Mouse (Mus musculus) stomach, embryonic 15.5 days (tissue): ENCODE data around the gene Hoxd12. TPM values are rescaled to one million over a fixed set of nuclear protein-coding genes. Genes with fewer than 3 reads are reported as not detected.

Source experiments
- ATAC-seq: fragments of 200-750 bp; cut with Nextera tagmentation; 2 replicates; pipeline ENCODE4 v1.8.0; 2017; ENCODE audit warnings: low read depth, moderate number of reproducible peaks, moderate TSS enrichment; ENCODE audit not compliant: insufficient read depth, low FRiP score
- H3K27ac ChIP-seq: fragments of 300-500 bp; sonication (generic); 2 replicates; pipeline ENCODE4 v1.5.1; 2015; ENCODE audit warnings: mild to moderate bottlenecking, inconsistent platforms
- H3K27me3 ChIP-seq: fragments of 300-500 bp; sonication (generic); replicated peaks from 2 replicates; pipeline ENCODE4 v1.6.1; 2015; ENCODE audit warnings: inconsistent platforms
- H3K36me3 ChIP-seq: fragments of 300-500 bp; sonication (generic); 2 replicates; pipeline ENCODE4 v1.6.1; 2015; ENCODE audit warnings: inconsistent platforms
- H3K4me1 ChIP-seq: fragments of 300-500 bp; sonication (generic); 2 replicates; pipeline ENCODE4 v1.6.1; 2015; ENCODE audit warnings: inconsistent platforms
- H3K4me2 ChIP-seq: fragments of 300-500 bp; sonication (generic); 2 replicates; pipeline ENCODE4 v1.6.1; 2015; ENCODE audit warnings: mild to moderate bottlenecking, inconsistent platforms
- H3K4me3 ChIP-seq: fragments of 300-500 bp; sonication (generic); replicated peaks from 2 replicates; pipeline ENCODE4 v1.5.1; 2015; ENCODE audit warnings: inconsistent platforms
- H3K9ac ChIP-seq: fragments of 300-500 bp; sonication (generic); 2 replicates; pipeline ENCODE4 v1.6.1; 2015; ENCODE audit warnings: inconsistent platforms
- H3K9me3 ChIP-seq: fragments of 300-500 bp; sonication (generic); 2 replicates; pipeline ENCODE4 v1.6.1; 2016; ENCODE audit warnings: inconsistent platforms
- WGBS: fragments of 180-500 bp; shearing (Covaris S2); methylation state at CpG from one replicate; pipeline ENCODE4 v1.1.7; 2015; 5-methylcytosine and 5-hydroxymethylcytosine counted together
- polyA plus RNA-seq: library from polyadenylated mRNA; unstranded; fragments of >200 nt; fragmentation: Nextera tagmentation; extraction: Ambion mirVana; gene quantifications from 2 replicates; pipeline ENCODE4 v1.2.1, GENCODE M21; 2015

The Hoxd12 gene
- polyA plus RNA-seq, 1 experiment from 2014 or later: 0.18 TPM

DNA sequence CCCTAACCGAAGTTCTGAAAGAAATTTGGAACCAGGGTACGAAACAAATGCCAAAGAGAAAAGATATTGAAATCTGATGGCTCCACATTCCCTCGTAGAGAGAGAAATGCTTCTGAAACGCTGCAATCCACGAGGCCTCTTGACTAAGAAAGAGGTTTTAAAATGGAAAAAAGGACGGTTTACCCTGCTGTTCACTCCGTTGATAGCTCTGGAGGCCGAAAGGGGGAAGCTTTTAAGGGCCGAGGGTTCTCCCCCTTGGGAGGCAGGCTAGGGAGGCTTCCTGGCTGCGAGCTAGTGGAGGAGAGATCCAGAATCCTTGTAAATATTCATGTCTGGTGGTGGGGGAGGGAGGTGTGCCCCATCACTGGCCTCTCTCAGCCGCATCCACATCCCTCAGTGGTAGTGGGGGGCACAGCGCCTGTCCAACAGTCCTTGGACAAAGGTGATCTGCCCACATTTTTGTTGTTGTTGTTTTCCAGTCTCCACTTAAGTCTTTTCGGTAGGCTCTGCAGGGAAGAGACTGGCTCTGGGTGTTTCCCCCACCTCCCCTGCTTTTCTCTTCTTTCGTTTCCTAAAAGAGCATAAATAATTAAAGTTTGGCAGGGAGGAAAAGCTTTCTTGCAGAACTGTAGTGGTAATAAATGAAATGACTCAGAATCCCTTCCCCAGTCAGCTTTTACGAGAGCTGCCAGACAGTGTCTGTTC lies 4.2 kb downstream of the Hoxd12 start, which contains the start of gene Hoxd11:
Gene Hoxd11, plus strand, starts transcription at position 667 of the 705 bp plus-strand sequence.
- no peak for ATAC-seq
- peaks cover 17% of the 10 kb centered on the region for H3K4me1 ChIP-seq
- H3K4me3 ChIP-seq: no peak within 1 kb of the TSS

DNA sequence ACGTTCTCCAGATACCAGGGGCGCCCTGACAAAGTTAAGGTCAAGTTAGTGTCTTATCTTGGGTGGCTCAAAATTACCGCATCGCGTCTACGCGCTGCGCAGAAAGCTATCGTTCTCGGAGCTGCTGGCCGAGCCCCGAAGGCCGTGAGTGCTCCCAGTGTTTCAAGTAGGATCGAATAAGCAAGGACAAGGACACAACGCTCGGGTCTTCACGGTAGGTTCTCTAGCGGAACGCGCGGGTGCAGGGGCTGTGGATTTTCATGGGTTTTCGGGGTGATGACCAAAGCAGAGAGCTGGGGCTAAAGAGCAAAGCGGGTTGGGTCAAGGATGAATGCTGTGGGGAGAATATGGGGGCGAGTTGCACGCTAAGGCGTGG lies 4.8 kb downstream of the Hoxd12 start:
- no peaks in the 10 kb centered on the region for H3K9me3 ChIP-seq
- under 1% methylated on average over 26 of the region's 26 CpGs for WGBS
- no peaks in the 10 kb centered on the region for H3K36me3 ChIP-seq
- H3K27me3 ChIP-seq: peaks cover 100% of the 10 kb centered on the region
- H3K4me1 ChIP-seq: peaks cover 17% of the 10 kb centered on the region
- no peak overlapping the region for H3K4me2 ChIP-seq
- no peak for ATAC-seq
- no peak overlapping the region for H3K27ac ChIP-seq
- H3K4me3 ChIP-seq: no peak overlapping the region
- H3K9ac ChIP-seq: no peak overlapping the region

More for the DNA sequence above, 4.2 kb downstream of the Hoxd12 start, which contains the start of gene Hoxd11:
- Histone ChIP-seq H3K27me3 (peaks cover 100% of the 10 kb centered on the region), H3K4me2 (no peak within 1 kb of the TSS), H3K9ac (no peak within 1 kb of the TSS), H3K27ac (no peak within 1 kb of the TSS), H3K36me3 (no peaks in the 10 kb centered on the region), H3K9me3 (no peaks in the 10 kb centered on the region)
- WGBS: 4% methylated on average over 15 of the region's 15 CpGs

DNA sequence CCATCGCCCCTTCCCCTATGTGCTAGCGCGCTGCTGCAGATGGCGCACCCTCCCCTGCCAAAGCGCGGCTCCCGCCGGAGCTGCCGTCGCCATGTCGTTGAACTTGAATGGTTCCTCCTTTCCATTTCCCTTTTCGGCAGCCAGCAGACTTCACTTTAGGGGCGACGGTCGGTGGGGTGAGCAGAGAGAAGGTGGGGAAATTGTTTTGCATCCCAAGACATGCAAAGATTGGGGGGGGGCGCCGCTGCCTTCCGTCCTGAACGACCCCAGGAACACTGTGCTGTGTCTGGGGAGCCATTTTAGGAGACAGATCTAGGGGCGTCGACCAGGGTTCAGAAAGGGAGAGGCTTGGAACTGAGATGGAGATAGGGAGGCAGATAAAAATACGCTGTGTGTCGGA lies 5.2 kb downstream of the Hoxd12 start:
- no peak overlapping the region for H3K27ac ChIP-seq
- H3K9ac ChIP-seq: no peak overlapping the region
- H3K4me3 ChIP-seq: no peak overlapping the region
- under 1% methylated on average over 23 of the region's 23 CpGs for WGBS
- ATAC-seq: no peak
- H3K4me1 ChIP-seq: peaks cover 17% of the 10 kb centered on the region
- H3K4me2 ChIP-seq: no peak overlapping the region
- H3K27me3 ChIP-seq: peaks cover 100% of the 10 kb centered on the region
- H3K36me3 ChIP-seq: no peaks in the 10 kb centered on the region
- H3K9me3 ChIP-seq: no peaks in the 10 kb centered on the region

DNA sequence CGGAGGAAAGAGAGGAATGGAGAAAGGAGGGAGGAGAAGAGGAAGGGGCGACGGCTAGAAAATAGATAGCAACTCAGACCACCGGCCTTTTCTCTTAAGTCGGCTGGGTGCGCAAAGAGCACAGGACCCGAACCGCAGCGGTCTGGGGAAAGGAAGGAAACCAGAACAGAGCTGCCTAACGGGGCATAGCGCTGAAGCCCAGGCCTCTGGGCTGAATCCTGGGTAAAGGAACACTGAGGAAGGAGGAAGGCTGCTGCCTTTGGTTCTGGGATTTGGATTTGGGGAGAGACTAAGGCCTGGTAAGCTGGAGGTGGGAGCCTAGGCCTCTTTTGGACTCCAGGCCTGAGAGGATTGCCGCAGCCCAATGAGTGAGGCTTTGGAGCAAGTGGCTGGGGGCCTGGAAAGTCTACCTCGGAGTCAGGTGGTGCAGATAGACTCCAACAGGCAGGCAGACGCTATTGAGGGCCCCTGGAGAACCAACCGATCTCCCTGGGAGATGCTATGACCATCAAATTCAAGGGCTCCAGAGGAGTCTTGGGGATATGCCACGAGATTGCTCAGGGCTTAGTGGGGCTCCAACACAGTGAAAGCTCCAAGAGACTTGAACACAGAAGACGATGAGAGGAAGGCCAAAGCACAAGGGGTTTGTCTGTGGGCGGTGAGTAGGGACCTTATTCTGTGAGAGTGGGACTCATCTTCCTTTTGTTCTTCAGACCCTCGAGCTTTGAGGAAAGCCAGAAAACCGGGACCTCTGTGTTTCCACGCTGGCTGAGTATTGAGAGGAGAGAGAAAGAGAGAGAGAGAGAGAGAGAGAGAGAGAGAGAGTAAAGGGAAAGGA lies 6.0 kb downstream of the Hoxd12 start:
- WGBS: 3% methylated on average over 21 of the region's 21 CpGs
- Histone ChIP-seq H3K9me3 (no peaks in the 10 kb centered on the region), H3K27me3 (peaks cover 98% of the 10 kb centered on the region), H3K4me3 (no peak overlapping the region), H3K36me3 (no peaks in the 10 kb centered on the region), H3K27ac (no peak overlapping the region), H3K4me2 (no peak overlapping the region), H3K9ac (no peak overlapping the region), H3K4me1 (peaks cover 17% of the 10 kb centered on the region)
- ATAC-seq: no peak

DNA sequence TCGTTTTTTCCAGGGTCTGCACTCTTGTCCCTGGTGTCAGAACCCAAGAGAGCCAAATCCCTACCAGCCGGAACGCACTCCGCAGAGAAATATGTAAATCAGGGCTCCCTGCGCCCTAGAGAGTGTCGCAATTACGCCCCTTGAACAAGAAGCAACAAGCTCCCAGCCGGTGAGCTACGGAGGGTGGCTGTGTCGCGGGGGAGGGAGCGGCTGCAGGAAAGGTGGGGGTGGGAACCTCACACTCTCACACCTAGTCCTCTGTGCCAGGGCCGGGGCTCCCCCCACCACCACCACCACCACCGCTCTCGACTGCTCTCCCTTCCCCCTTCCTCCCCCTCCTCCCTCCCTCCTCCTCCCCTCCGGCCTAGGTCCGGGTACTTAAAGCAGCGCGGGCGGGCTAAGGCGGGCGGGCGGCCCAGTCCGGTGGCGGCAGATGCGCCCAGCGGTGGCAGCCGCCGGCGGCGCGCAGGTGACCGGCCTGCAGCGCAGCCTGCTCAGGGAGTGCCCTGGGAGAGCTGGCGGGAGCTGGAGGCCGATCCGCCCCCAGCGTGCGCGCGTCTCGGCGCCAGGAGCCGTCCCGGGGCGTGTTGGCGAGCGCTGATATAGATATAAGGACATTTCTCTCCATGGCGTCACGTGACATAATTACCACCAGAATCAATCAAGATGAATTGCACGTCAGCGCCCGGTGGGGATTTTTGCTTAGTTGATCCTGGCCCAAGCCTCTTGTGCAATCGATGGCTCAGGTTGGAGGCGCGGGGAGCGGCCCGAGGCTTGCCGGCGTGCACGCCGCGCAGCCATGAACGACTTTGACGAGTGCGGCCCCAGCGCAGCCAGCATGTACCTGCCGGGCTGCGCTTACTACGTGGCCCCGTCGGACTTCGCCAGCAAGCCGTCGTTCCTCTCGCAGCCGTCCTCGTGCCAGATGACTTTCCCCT lies 7.0 kb downstream of the Hoxd12 start:
- no peaks in the 10 kb centered on the region for H3K36me3 ChIP-seq
- no peak overlapping the region for H3K27ac ChIP-seq
- peaks cover 94% of the 10 kb centered on the region for H3K27me3 ChIP-seq
- under 1% methylated on average over 72 of the region's 78 CpGs for WGBS
- ATAC-seq: no peak
- no peak overlapping the region for H3K9ac ChIP-seq
- H3K4me3 ChIP-seq: peak overlapping the region; percentile 24; the same call in 1 of the 2 replicates
- H3K4me2 ChIP-seq: peak overlapping the region; percentile 46
- peaks cover 17% of the 10 kb centered on the region for H3K4me1 ChIP-seq
- no peaks in the 10 kb centered on the region for H3K9me3 ChIP-seq

DNA sequence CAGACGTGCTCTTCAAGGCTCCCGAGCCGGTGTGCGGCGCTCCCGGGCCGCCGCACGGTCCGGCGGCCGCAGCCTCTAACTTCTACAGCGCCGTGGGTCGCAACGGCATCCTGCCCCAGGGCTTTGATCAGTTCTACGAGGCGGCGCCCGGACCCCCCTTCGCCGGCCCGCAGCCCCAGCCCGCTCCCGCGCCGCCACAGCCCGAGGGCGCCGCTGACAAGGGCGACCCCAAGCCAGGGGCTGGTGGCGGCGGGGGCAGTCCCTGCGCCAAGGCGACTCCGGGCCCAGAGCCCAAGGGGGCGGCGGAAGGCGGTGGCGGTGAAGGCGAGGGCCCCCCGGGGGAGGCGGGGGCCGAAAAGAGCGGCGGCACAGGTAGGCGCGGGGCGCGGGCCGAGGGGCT lies 8.0 kb downstream of the Hoxd12 start:
- WGBS: under 1% methylated on average over 44 of the region's 51 CpGs
- H3K9ac ChIP-seq: no peak overlapping the region
- ATAC-seq: no peak
- peak overlapping the region; percentile 24; the same call in 1 of the 2 replicates for H3K4me3 ChIP-seq
- no peaks in the 10 kb centered on the region for H3K9me3 ChIP-seq
- no peak overlapping the region for H3K27ac ChIP-seq
- H3K4me2 ChIP-seq: peak overlapping the region; percentile 46
- H3K27me3 ChIP-seq: peaks cover 94% of the 10 kb centered on the region
- no peaks in the 10 kb centered on the region for H3K36me3 ChIP-seq
- H3K4me1 ChIP-seq: peaks cover 17% of the 10 kb centered on the region

DNA sequence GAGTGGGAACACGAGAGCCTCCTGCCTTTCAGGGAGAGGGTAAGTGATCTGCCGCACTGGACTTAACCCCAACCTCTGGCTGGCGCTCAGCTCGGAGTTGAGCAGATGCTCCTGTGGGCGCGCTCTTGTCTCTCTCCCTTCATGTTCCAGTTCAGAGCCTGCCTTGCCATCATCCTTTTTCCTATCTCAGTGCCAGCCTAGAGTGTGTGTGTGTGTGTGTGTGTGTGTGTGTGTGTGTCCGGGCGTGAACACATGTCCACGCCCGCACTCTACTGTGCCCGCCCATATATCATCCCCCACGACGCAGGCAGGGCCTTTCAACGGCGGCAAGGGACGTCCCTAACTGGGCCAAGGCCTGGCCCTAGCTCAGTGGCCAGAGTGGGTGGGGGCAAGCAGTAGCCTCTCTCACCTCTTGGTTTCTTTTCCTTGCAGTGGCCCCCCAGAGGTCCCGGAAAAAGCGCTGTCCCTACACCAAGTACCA lies 8.7 kb downstream of the Hoxd12 start:
- WGBS: 1% methylated on average over 18 of the region's 18 CpGs
- H3K9ac ChIP-seq: no peak overlapping the region
- peaks cover 94% of the 10 kb centered on the region for H3K27me3 ChIP-seq
- H3K4me1 ChIP-seq: peaks cover 17% of the 10 kb centered on the region
- H3K4me3 ChIP-seq: no peak overlapping the region
- H3K9me3 ChIP-seq: no peaks in the 10 kb centered on the region
- no peaks in the 10 kb centered on the region for H3K36me3 ChIP-seq
- no peak overlapping the region for H3K27ac ChIP-seq
- no peak overlapping the region for H3K4me2 ChIP-seq
- no peak for ATAC-seq

DNA sequence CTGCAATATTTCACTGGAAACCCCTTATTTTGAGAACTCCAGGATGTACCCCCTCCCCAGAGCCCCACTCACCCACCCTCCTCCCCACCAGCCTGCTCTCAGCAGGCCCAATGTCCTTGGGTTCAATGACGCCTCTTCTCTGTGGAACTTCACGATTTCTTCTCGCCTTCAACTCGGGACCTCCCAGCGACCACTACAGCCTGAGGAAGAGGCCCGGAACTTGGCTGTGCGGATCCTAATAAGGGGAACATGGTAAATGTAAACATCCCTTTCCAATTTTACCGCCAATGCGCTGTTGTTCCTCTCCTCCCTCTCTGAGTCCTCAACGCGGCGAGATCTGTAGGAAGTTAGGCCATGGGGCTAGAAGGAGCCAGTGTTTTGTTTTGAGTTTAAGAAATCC lies 9.3 kb downstream of the Hoxd12 start:
- Histone ChIP-seq H3K27me3 (peaks cover 94% of the 10 kb centered on the region), H3K4me2 (no peak overlapping the region), H3K9me3 (no peaks in the 10 kb centered on the region), H3K4me3 (no peak overlapping the region), H3K36me3 (no peaks in the 10 kb centered on the region), H3K27ac (no peak overlapping the region), H3K4me1 (peaks cover 17% of the 10 kb centered on the region), H3K9ac (no peak overlapping the region)
- no peak for ATAC-seq
- 2% methylated on average over 12 of the region's 12 CpGs for WGBS

DNA sequence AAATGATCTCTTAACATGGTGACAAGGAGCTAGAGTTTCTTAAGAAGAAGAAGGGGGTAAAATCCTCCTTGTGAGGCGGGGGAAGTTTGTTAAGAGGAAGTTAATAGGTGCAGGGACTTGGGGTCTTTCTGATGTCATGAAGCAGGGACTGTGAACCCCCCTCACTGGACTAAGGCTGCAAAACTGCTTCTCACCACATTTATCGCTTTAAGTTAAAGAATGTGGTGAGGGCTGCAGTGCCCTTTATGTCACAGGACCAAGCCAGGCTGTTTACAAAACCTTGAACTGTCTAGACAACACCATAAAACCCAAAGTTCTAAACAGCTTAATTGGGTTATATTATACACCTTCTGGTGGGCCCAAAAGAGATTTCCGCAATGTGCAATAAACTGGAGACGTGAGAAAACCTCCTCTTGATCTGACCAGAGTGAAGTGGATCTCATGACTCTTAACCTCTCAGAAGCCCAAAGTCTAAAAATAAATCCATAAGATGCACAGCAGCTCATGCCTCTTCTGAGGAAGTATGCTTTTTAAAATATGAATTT lies 10.3 kb downstream of the Hoxd12 start:
- H3K4me3 ChIP-seq: no peak overlapping the region
- H3K9ac ChIP-seq: no peak overlapping the region
- H3K4me2 ChIP-seq: no peak overlapping the region
- WGBS: 9% methylated on average over 4 of the region's 4 CpGs
- peaks cover 17% of the 10 kb centered on the region for H3K4me1 ChIP-seq
- H3K27ac ChIP-seq: no peak overlapping the region
- no peaks in the 10 kb centered on the region for H3K36me3 ChIP-seq
- H3K27me3 ChIP-seq: peaks cover 94% of the 10 kb centered on the region
- ATAC-seq: no peak
- no peaks in the 10 kb centered on the region for H3K9me3 ChIP-seq

DNA sequence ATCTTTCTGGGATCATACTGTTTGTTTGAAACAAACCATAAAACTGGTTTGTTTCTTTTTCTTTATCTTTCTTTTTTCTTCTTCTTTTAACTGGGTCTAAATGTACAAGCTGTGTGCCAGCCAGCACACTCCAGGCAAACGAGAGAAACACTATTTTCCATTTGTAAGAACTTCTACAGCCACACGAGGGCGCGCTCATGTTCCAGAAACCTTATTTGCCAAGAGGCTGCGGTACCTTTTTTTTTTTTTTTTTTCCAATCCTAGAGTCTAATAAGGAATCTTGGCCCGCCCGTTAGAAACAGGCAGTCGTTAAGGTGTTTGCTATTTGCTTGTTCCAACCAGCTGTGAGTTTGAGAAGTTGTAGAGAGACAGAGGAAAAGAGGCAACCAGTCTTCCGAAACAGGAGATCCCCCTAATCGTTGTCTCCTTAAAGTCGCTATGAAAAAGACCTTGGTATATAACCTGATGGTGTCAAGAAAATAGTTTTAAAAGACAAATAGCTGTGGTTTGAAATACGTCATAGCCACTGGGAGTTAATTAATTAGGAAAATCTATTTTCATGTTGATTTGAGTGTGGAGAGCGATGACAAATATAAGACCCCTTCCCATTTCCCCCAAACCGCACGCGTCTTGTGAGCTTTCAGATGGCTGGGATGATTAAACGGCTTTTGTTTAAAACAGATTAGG lies 11.6 kb downstream of the Hoxd12 start:
- H3K4me1 ChIP-seq: peaks cover 19% of the 10 kb centered on the region
- 6% methylated on average over 17 of the region's 17 CpGs for WGBS
- H3K27ac ChIP-seq: no peak overlapping the region
- H3K9me3 ChIP-seq: no peaks in the 10 kb centered on the region
- no peaks in the 10 kb centered on the region for H3K36me3 ChIP-seq
- no peak overlapping the region for H3K4me3 ChIP-seq
- ATAC-seq: no peak
- H3K4me2 ChIP-seq: no peak overlapping the region
- H3K9ac ChIP-seq: no peak overlapping the region
- peaks cover 90% of the 10 kb centered on the region for H3K27me3 ChIP-seq
